Mouse (Mus musculus) thymus, adult 18-20 months (tissue): ENCODE measurements around the gene Opn1sw.

ENCODE experiments used
- DNase-seq, 2 experiments: peaks; one replicate each; pipeline ENCODE4 v3.0.0; 2022; ENCODE audit warnings: mixed read lengths in 2 of 2

Opn1sw gene

GRCm38 (mm10) chr6:29326961-29327360 is 61.3 kb downstream of the Opn1sw start:
- no peak for DNase-seq
